Comparison of ENCODE assay signal across 11 mouse cellular contexts in the genomic region with DNA sequence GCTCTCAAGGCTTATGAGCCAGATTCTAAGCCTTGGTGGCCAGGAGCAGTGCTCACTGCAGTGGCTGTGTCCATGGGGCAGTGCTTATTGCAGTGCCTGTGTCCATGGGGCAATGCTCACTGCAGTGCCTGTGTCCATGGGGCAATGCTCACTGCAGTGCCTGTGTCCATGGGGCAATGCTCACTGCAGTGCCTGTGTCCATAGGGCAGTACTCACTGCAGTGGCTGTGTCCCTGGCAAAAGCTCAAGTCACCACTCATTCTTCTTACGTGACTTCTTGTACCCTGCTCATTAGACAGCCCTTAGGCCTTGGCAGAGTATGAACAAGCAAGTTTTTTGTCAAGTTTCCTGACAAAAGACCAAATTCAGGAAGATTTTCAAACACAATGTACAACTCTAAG.
DNase-seq lines count a peak whose midpoint lies in the region; ATAC-seq lines count a peak whose summit lies in the region.
"Had no signal": no experiment of that assay in that cellular context is flagged by ENCODE, and none has a peak within 500 bp of the region (broad histone marks: within the 10 kb centered on the region; RNA-seq: fewer than 3 reads in every experiment).

No protein-coding gene starts in this region.

- peak overlapping the region; percentile 73 for H3K4me3 ChIP-seq in megakaryocyte, embryonic 14.5 days (replicated peaks)
- H3K4me3 ChIP-seq: limb, embryonic 15.5 days had no signal

- H3K27me3 ChIP-seq in megakaryocyte, embryonic 14.5 days (replicated peaks), result no peaks in the 10 kb centered on the region
- H3K27me3 ChIP-seq: limb, embryonic 15.5 days had no signal

- peaks cover 59% of the 10 kb centered on the region for H3K4me1 ChIP-seq in megakaryocyte, embryonic 14.5 days

- H3K36me3 ChIP-seq in megakaryocyte, embryonic 14.5 days (replicated peaks; ENCODE audit: low read length), result peaks cover 11% of the 10 kb centered on the region
- H3K36me3 ChIP-seq: limb, embryonic 15.5 days had no signal

- no peak for ATAC-seq in megakaryocyte, adult 5-6 weeks (ENCODE audit: poor library complexity, severe bottlenecking)

- peak; percentile 53 for DNase-seq in adrenal gland, adult 2 months
- DNase-seq in adrenal gland, postnatal 4 days (ENCODE audit: low spot score in 2 of 2), result no peak
- peak; percentile 32 for DNase-seq in kidney, adult 11 months
- DNase-seq in kidney, postnatal 4 days, result no peak
- DNase-seq in right cerebral cortex, postnatal 10 days (ENCODE audit: low spot score in 2 of 2), result no peak
- no peak for DNase-seq in urinary bladder, postnatal 25 days (ENCODE audit: low spot score)
- DNase-seq: B cell, adult 2 months had no signal

- H3K9me3 ChIP-seq in megakaryocyte, embryonic 14.5 days, result no peaks in the 10 kb centered on the region
- H3K9me3 ChIP-seq: G1E; limb, embryonic 15.5 days had no signal

Comparison
In these comparisons a context has a peak if more than half of its experiments do, and no peak if none do; other contexts are left out.
1. DNase-seq: peak in adrenal gland, adult 2 months (single experiment) and kidney, adult 11 months (single experiment); none in adrenal gland, postnatal 4 days (0 of 2), kidney, postnatal 4 days (0 of 2), right cerebral cortex, postnatal 10 days (0 of 2) and urinary bladder, postnatal 25 days (single experiment).